Mouse (Mus musculus) liver, embryonic 14.5 days (tissue): ENCODE measurements around the gene Fbxo10.

Source experiments
- CTCF ChIP-seq: IDR thresholded peaks from 2 replicates; pipeline ENCODE4 v1.5.1; 2016; ENCODE audit warnings: antibody characterized with exemption, low read depth, control low read depth
- EP300 ChIP-seq: IDR thresholded peaks from 2 replicates; pipeline ENCODE4 v1.6.1; 2016; ENCODE audit warnings: antibody characterized with exemption, low read depth

DNA sequence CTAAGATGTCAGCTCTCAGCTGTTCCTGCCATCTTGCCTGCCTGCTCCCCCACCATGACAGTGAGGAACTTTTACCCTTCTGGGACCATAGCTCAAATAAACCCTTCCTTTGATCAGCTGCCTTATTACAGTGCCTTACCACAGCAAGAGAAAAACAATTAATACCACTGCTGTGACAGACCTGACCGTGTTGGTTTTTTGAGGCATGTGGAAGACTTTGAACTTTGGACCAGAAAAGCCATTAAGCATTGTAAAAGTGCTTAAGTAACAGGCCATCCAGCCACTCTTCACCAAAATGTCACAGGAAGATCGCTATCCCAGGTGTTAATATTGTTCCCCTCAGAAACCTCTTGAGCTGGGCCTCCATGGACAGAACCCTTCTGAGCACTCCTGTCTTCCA lies 19.8 kb downstream of the Fbxo10 start:
- TF ChIP-seq CTCF, result no peak
- no peak for TF ChIP-seq EP300
